Mouse (Mus musculus) ZHBTc4 (cell line): ENCODE measurements around the gene Mycbp2.

Experiments used
- DNase-seq: peaks from one replicate; pipeline ENCODE4 v3.0.0-alpha.2; 2011; ENCODE audit warnings: low read depth, low spot score

Mycbp2 gene

DNA sequence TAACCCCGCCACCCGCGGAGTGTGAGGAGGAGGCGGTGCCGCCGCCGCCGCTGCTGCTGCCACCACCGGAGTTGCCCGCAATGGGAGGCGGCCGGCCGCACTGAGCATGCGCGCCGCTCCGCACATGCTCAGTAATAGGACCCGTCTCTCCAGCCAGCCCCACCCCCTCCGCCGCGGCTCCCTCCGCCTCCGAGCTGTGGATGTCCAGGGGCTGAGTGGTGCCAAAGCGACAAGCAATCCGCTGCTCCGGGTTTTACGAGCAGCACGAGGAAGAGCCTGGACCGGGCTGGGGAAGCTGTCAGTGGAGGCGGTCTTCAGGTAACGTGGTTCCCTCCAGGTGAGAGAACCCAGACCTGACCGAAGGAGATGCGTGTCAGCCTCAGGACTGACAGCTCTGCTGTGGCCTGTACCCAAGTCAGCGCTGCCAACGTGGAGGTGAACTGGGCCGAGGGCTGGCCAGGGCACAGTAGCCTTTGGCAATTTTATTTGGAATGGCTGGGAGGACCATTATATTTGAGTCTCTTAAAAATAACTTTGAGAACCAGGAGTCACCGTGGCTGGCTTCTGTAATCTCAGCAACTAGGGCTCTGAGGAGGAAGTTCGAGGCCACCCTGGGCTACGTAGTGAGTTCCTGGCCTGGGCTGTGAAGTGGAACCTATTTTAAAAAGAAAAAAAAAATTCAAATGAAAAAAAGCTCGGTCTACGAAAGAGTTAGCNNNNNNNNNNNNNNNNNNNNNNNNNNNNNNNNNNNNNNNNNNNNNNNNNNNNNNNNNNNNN is at the start of gene Mycbp2:
TSS of gene Mycbp2 (minus strand) at position 86 of the 777 bp plus-strand sequence.
- peak; percentile 100 for DNase-seq

DNA sequence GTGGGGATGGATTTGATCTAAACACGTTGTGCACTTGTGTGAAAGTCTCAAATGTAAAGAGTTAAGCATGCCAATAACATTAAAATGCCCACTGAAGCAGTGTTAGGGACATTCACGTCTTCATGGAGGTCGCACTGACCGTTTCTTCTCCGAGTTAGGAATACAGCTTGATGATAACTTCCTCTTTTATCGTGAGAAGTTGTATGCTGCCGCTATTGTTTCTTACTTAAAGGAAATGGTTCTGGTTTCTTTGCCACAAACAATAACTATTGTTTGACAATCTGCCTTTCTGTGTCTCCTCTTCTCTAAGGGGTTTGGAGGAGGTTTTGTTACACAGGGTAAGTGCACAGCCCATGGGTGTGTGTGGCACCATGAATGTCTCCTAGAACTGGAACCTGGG is 45.8 kb upstream of the Mycbp2 start:
- DNase-seq = no peak

DNA sequence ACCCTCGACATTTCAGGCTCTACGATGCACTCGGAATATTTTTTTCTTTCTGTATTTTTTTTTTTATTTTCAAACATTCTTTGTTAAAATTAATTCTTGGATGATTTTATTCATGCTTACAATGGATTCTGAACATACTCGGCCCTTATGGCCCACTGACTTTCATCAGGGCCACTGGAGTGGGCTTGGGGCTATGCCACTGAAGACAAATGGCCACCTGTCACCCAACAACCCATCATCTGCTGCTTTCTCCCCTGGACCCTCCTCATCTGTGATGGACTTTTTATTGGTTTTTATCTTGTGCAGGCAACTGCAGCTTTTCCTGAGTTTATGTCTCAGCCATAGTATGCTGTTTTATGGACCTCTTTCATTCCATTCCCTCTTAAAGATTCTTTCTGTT is 40.8 kb upstream of the Mycbp2 start:
- DNase-seq = no peak

DNA sequence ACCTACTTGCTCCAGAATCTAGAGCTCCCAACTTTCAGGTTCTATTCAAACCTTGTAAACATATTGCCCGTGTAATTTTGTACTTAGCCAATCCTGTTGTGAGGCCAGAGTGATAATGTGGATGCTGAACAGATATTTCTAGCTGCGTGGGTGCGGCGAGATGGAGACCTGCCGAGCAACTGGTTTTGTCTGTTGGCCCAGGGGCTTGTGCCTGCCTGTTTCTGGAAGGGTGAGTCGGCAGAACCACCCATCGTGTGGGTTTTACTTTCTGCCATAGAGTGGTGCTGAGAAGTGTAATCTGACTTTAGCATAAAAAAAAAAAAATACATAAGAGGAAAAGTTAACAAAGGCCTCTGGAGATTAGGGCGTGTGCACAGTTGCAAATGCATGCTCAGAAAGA is 40.3 kb upstream of the Mycbp2 start:
- DNase-seq = no peak

DNA sequence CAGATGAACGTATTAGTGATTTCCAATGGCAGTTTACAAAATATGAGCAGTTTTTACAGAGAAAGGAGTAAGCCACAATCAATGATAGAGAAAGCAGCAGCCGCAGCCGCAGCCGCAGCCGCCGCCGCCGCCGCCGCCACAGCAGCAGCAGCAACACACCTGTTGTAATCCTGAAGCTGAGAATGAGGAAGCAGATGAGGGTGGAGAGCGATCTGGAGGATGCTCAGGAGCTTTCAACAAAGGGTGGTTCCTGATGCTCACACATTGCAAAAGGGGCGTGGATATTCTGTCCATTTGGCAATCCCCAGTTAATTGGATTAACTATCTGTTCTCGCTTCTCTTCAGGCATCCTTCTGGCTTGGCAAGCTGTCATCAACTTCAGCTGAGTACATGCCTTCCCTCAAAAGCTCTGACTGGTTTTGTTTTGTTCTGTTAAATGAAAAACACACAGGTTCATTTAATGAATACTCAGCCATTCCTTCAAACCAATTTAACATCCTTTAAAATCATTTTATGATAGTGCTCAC is 38.5 kb upstream of the Mycbp2 start:
- no peak for DNase-seq

DNA sequence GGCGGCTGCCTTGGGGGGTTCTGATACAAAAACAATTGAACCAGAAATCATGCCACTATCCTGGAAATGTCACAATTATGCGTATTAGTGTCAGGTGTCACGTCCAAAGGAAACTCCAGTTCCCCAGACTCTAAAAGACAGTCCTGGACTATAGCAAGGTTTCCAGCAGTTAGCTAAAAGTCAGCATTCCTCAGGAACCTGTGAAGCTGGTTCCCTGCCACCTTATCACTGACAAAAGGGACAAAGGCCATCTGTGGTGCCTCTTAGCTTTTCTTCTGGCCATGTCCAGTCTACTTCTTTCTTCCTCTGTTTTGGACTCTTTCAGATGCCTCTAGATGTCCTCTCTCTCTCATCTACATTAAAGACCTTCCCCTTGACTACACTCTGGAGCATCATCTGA is 32.1 kb upstream of the Mycbp2 start:
- no peak for DNase-seq

DNA sequence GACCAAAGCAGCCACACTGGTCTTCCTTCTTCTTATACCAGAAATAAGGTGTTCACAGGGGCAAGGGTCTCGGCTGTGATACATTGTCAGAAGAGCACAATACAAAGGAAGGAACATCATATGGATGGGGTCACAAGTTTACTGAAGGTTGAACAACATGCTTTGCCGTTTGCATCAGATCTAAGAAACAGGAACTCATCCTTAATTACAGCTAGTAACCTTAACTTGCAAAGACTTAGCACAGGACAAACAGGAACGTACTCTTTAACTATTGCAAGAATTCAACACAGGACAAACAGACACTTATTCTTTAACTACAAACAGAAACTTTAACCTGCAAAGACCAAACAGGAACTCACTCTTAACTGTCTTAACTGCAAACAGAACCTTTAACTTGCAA is 30.2 kb upstream of the Mycbp2 start:
- no peak for DNase-seq

DNA sequence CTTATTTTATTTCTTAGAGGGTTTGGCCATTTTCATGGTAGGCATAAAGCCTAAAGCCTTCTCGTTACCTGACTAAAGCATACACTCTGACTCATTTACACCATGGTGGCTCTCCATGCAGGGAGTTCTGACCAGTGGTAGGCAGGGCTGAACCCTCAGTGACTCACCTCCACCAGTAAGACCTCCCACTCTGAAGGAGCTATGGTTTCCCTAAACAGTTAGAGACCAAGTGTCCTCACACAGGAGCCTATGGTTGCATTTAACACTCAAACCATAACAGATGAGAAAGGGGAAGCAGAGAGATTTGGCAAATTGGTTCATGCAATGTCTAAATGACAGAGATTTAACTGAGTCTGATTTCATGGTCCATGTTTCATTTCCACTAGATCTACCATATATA is 28.9 kb upstream of the Mycbp2 start:
- no peak for DNase-seq

DNA sequence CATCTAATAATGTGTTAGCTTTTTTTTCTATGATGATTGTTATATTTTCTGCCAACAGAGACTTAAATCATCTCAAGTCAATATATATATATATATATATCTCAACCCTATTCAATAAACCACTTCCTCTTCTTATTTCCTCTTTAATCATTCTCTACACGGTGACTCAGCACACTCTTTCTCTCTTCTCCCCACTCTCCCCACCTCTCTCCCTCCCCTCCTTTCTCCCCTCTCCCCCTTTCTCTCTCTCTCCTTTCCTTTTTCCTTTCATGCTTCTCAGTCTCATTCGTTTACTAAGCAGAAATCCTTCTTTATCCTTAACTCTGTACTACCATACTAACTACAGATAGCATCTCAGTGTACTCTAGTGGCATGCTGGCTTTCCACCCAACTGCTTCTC is 16.6 kb upstream of the Mycbp2 start:
- DNase-seq = no peak

DNA sequence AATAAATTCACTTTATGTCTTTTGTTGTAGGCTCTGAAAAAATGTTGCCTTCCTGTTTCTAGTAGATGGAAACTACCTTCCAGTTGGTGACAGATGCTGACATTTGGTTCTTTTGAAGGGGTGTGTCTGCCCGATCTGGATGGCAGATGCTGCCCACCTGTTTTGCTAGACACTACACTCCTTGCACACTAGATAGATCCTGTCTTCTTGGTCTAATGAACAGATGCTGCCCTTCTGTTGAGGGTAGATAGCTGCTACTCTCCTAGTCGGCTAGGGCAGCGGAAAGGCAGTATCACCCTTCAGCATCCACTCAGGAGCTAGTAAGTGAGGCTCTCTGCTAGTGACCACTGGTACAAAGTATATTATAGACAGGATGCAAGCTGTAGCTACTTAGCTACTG is 9.5 kb upstream of the Mycbp2 start:
- DNase-seq = no peak

DNA sequence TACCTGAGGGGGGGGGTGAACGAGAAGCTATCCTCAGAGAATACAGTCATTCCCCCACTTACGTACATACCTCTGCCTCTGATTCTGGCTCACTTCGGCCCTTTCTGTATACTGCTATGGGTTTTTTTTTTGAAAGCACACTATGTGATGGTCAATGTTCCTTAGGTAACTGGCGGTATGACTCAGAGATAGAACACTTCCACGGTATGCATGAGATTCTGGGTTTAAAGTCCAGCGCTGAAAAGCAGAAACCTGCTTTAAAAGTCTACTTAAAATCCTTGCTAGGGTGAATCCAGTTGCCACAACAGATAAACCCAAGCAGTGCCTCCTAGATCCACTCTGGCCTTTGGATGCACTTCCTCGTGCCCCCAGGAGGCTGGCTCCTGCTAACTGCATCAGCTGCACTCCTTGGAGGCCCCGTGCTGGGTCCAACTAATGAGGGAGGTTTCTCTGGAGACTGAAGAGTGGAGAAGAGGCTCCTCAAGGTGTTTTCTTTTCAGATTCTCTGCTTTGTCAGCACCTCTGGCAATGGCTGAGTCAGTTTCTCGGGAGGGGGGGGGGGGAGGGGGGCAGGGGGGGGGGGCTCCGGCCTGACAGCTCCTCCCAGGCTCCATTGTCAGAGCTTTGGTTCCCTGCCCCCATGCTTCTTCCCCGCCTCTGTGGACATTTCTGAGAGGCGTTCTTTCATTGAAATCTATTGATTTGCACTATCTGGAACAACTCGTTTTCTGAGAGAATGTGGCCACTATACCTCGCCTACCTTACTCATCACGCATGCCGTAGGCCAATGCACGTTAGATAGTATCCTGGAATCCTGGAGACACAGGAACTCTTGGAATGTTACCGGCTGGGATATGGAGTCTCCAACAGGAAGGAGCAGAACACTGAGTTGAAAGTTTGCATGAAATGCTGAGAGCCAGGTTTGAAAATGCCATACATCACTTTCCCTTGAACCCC is 8.1 kb upstream of the Mycbp2 start:
- peak; percentile 41 for DNase-seq

DNA sequence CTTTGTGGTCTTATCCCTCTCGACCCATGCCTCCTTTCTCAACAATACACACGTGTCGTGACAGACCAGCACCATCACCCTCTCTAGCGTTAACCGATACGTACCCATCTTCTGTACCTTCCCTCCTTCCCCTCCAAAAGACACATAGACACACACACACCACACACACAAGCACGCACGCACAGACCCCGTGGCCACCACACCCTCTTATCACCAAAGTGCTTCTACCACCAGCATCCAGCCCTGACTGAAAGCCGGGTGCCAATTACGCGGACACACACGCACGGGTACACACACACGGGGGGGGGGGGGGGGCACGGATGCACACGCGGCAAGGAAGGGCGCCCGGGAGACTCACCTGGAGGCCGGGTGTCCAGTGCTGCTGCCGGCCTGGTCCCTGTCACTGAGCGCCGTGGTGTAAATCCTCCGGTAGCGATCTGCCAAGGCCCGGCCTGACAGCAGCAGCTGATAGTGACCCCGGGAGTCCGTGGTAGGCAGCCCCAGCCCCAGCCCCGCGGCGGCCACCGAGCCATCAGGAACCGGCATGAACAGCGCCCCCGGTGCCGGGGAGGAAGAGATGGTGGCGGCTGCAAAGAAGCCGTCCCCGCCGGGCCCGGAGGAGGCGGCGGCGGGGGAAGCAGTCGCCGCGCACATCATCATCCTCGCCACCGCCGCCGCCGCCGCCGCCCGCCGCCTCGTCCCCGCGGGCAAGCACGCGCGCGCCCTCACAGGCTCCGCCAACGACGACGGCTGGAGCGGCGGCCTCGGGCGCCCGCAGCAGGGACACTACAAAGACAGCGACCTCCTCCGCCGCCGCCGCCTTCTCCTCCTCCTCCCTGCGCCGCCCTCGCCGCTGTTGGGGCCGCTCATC is 521 bp downstream of the Mycbp2 start:
- DNase-seq = peak; percentile 74

DNA sequence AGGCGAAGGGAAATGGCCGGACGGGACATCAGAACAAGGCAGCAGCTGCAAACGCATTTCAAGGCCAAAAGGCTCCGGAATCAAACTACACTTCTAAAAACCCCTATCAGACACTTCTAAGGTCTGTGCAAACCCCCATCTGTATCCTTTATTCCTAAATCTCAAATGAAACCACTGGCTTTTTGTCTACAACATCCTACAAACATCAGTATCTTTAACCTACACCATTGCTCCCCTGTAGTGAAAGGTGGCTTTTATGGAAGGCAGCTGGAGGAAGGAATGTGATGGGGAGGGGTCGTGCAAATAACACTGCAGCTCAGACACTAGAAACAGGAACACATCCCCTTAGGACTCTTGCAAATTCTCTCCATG is 1.1 kb downstream of the Mycbp2 start:
- DNase-seq = no peak

DNA sequence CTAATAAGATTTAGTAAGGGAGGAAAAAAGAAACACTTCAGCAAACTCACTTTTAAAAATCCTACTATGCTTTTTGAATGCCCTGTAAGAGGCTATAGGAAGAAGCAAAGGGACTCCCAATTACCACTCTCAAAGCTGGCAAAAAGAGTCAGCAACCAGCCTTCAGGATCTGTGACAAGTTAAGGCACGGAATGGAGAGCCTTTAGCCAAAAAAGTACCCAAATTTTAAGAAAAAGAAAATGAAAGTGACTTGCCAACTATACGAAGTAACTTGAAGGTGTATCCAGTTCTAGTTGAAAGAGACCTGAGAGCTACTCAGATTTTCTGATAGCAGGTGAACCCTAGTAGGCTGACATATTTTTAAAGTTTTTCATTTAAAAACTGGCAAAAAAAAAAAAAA is 1.6 kb downstream of the Mycbp2 start:
- no peak for DNase-seq

DNA sequence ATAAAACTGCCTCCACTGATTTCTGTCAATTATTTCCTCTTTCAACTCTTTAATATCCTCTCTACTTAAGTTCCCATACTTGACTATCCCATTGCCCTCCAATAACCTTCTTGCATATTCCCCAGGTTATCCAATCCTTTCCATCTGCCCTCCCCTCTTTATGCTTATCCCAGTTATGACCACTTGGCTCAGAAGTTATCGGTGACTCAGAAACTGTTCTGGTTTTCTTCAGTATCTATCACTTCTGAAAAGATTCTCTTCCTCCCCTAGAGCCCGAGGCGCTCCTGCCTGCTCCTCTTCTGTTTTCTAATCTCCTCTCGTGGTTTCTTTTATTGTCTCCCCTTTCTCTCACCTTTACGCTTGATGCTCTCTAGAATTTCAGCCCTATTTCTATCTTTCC is 2.8 kb downstream of the Mycbp2 start:
- no peak for DNase-seq

DNA sequence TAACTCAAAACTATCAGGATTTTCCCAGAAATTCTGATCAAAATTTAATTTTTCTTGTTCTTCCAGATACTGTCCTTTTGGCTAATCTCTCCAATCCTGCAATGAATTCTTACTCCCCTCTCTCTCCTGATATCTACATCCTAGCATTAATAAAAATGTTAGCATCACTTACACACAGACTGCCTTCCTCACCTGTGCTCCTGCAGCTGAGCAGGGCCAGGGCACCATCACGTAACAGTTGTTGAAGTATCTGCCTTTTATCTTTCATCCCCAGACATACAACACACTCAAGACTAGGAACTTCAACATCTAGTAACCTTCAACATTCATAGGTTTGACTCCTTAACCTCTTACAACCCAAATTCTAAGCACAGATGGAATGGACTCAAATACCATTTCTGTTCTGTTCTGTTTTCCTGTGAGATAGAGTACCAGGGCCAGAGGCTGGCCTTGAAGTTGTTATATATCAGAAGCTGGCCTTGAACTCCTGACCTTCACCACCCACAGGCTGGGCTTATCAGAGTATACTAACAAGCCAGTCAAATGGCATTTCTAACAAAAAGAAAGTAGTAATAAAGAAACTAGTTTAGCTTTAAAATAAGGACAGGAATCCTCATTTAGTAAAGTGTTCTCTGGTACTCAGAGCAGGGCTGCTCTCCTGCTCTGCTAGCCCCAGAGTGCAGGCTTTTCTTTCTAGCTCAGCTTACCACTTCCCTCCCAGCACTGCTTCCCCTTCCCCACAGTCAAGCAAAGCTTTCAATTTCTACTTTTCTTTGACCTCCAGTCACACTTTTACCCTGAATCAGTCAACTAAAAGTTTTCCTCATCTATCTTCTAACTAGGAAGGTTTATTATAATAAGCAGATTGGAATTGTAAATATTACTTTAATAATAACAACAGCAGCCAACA is 5.0 kb downstream of the Mycbp2 start:
- DNase-seq = no peak

DNA sequence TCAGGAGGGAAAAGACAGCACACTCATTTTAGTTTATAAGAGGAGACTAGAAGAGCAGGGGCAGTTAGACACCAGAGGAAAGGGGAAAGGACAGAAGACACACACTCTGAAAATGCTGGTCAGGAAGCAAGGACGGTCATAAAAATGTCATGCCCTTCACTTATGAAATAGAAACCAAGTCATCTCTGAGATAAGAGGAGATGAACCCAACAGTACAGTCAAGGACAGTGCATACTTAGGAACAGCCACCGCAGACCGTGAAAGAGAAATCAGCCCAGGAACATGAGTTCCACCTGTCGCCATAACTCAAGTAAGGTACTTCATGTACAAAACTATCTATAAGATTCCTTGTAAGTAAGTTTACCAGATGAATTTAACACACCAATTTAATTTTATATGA is 33.7 kb downstream of the Mycbp2 start:
- no peak for DNase-seq

DNA sequence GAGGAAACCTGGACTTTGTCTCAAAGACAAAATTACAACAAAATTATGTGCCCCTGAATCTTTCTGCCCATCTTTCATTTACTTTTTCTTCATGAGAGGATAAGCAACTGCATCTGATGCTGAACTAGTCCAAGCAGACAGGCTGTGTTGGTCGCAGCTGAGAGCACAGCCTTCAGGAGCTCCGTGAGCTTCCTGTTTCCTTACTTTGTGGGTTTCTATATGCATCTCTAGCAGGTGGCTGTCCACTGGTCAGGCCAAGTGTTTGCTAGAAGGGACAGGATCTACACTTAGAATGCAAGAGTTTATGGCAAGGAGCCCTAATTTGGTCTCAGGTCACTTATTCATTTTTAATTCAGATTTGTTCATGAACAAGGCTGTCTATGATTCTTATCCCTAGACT is 50.4 kb downstream of the Mycbp2 start:
- DNase-seq = no peak

DNA sequence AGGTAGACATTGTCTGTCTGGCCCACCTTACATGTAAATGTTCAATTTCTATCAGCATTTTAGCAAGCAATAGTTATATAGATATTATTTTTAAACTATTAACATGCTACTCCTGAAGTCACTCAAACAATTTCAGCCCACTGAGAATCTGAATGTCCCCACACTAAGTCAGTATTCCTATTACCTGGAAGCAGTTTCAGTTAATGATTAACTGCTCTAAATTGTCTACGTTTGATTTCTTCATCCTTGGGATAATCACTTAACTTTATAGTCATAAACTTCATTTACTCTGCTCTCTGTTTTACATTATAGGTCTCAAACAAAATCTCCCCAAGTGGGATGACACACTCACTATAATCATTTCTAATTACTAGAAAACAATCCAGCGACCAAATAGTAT is 60.0 kb downstream of the Mycbp2 start:
- no peak for DNase-seq

DNA sequence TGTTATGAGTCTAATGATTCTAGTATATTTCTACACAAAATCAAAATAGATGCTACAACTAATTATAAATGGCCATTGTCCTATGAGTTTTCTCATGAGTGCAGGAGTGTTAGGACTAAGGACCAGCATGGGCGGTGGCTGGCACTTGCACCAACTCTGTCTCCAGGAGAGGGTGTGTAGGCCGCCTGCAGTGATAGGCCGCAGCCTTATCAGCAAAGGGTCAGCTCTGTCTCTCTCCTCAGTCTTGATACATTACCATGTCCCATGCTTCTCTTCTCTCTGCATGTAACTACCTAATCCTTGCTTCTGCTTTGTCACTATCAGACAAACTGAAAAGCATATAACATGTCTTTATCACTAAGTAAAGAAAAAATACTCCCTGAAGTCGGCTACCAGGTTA is 69.9 kb downstream of the Mycbp2 start:
- DNase-seq = no peak

DNA sequence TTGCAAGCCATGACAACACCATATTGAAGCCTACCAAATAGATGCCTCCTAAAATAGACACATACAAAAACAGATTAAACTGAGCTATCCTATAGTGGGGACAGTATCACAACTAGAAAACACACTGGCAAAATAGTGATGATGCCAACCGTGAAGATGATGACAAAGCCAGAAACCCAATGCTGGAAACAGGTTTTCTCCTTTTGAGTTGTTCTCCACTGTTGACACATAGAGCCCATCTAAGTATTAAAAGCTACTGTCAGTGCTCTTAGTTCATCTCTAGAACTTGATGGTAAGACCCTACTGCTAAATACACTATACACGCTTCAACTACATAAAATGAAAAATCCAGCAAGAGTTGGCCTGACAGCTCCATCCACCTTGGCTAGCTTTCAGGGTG is 86.2 kb downstream of the Mycbp2 start:
- no peak for DNase-seq
